Mouse (Mus musculus): ENCODE results near the gene Zfp866.
A peak's percentile ranks its signal among the peaks of the same experiment; 100 is the strongest.

The Zfp866 gene

GRCm38 (mm10) chr8:69797661-69798060 lies 6.7 kb upstream of the Zfp866 start:
- no peak for DNase-seq (ENCODE audit: low read depth, low spot score)

GRCm38 (mm10) chr8:69796721-69797345 lies 5.9 kb upstream of the Zfp866 start:
- DNase-seq (ENCODE audit: low read depth, low spot score): no peak

- no peak for DNase-seq (ENCODE audit: low read depth, low spot score)
These were observed 3.9 kb upstream of the Zfp866 start for GRCm38 (mm10) chr8:69794901-69795300.

GRCm38 (mm10) chr8:69794096-69794495 lies 3.1 kb upstream of the Zfp866 start:
- DNase-seq (ENCODE audit: low read depth, low spot score): no peak

- DNase-seq (ENCODE audit: low read depth, low spot score): no peak
These were observed 2.7 kb upstream of the Zfp866 start for GRCm38 (mm10) chr8:69793666-69794065.

- peak; percentile 59 for DNase-seq (ENCODE audit: low read depth, low spot score)
These were observed 564 bp upstream of the Zfp866 start for GRCm38 (mm10) chr8:69791415-69792068.

GRCm38 (mm10) chr8:69790364-69790763 lies 614 bp downstream of the Zfp866 start:
- DNase-seq (ENCODE audit: low read depth, low spot score): no peak

- no peak for DNase-seq (ENCODE audit: low read depth, low spot score)
These were observed 1.2 kb downstream of the Zfp866 start for GRCm38 (mm10) chr8:69789731-69790130.

GRCm38 (mm10) chr8:69789105-69789504 lies 1.9 kb downstream of the Zfp866 start:
- DNase-seq (ENCODE audit: low read depth, low spot score): no peak

- DNase-seq (ENCODE audit: low read depth, low spot score): no peak
These were observed 13.9 kb downstream of the Zfp866 start for GRCm38 (mm10) chr8:69777111-69777510.

GRCm38 (mm10) chr8:69775149-69775534 lies 15.8 kb downstream of the Zfp866 start:
- DNase-seq (ENCODE audit: low read depth, low spot score): no peak

GRCm38 (mm10) chr8:69774503-69775148 lies 16.4 kb downstream of the Zfp866 start, which contains the start of gene Gm20422:
TSS of gene Gm20422 (minus strand) at chr8:69774886.
- peak; percentile 97 for DNase-seq (ENCODE audit: low read depth, low spot score)

GRCm38 (mm10) chr8:69772106-69772505 lies 18.9 kb downstream of the Zfp866 start:
- no peak for DNase-seq (ENCODE audit: low read depth, low spot score)

GRCm38 (mm10) chr8:69771221-69771620 lies 19.8 kb downstream of the Zfp866 start:
- no peak for DNase-seq (ENCODE audit: low read depth, low spot score)

- no peak for DNase-seq (ENCODE audit: low read depth, low spot score)
These were observed 29.0 kb downstream of the Zfp866 start for GRCm38 (mm10) chr8:69761814-69762445.

- no peak for DNase-seq (ENCODE audit: low read depth, low spot score)
These were observed 32.7 kb downstream of the Zfp866 start for GRCm38 (mm10) chr8:69758316-69758715.

GRCm38 (mm10) chr8:69752437-69752836 lies 38.5 kb downstream of the Zfp866 start:
- DNase-seq (ENCODE audit: low read depth, low spot score): no peak

- DNase-seq (ENCODE audit: low read depth, low spot score): peak; percentile 98
These were observed 41.2 kb downstream of the Zfp866 start, which contains the start of gene Zfp963 for GRCm38 (mm10) chr8:69749544-69750454. TSS of gene Zfp963 (minus strand) at chr8:69749970.

- DNase-seq (ENCODE audit: low read depth, low spot score): no peak
These were observed 49.7 kb downstream of the Zfp866 start for GRCm38 (mm10) chr8:69741231-69741630.

GRCm38 (mm10) chr8:69740763-69741162 lies 50.2 kb downstream of the Zfp866 start:
- DNase-seq (ENCODE audit: low read depth, low spot score): no peak

GRCm38 (mm10) chr8:69735495-69735894 lies 55.5 kb downstream of the Zfp866 start:
- no peak for DNase-seq (ENCODE audit: low read depth, low spot score)
